Mouse (Mus musculus) megakaryocyte, embryonic 14.5 days (primary cell): Measurements from ENCODE around the gene Gramd2.

Source experiments
- FLI1 ChIP-seq: IDR thresholded peaks from 2 replicates; pipeline ENCODE4 v1.6.1; 2012; ENCODE audit warnings: low read length, inconsistent platforms, mixed read lengths
- GATA1 ChIP-seq: IDR thresholded peaks from 3 replicates; pipeline ENCODE4 v1.6.1; 2012; ENCODE audit warnings: mixed read lengths, low read length, inconsistent platforms, borderline replicate concordance

DNA sequence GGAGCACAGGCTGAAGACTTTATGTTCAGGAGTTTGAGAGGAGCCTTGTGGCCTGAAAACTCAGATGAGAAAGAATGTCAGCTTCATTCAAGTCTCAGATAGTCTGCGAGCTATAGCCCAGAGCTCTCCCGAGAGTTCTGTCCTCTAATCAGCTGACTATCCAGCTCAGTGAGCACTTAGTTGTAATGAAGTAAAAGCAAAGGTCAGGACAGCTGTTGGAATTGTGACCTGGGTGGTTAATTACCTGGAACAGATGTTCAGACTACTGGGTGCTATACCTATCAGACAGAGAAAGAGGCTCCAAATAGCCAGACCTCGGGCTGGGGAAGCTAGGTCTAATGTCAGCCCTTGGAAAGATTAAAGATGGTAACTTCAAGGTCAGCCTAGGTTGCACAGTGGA lies 16.0 kb upstream of the Gramd2 start:
- no peak for TF ChIP-seq GATA1
- TF ChIP-seq FLI1 = no peak
